Mouse (Mus musculus) brain, embryonic 18.5 days (tissue): Measurements from ENCODE around the gene 2210408I21Rik.

Source experiments
- DNase-seq: peaks from one replicate; pipeline ENCODE4 v3.0.0-alpha.2; 2012; ENCODE audit warnings: low read depth, low spot score

The 2210408I21Rik gene

DNA sequence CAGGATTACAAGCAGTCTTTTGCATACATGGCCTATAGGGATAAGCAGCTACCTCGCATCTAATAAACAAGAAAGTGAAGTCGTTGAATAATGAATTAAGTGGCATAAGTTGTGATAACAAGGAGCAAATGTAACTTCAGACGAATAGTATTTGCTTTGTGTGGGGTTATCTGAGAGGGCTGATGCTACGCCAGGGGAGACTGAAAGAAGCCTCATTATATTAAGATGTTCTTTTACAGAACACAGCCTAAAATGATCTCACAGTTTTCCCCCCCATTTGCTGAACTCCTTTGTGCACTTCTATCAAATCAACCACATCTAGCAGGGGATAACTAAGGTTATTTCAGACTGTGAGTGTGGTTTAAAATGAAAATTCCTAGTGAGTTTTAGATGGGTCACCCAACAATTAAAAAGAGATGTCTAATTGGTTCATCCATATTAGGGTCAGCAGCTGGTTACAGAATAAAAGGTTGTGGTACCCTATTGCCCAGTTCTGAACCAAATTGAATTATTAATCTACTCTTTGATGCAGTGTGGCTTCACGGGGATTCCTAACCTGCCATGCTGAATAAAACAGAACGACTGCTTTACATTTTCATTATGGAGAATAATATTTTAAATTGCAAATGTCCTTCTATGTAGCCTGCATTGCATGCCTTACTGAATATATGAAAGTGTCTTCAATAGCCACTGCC, 343.2 kb downstream of the 2210408I21Rik start:
- DNase-seq: no peak

DNA sequence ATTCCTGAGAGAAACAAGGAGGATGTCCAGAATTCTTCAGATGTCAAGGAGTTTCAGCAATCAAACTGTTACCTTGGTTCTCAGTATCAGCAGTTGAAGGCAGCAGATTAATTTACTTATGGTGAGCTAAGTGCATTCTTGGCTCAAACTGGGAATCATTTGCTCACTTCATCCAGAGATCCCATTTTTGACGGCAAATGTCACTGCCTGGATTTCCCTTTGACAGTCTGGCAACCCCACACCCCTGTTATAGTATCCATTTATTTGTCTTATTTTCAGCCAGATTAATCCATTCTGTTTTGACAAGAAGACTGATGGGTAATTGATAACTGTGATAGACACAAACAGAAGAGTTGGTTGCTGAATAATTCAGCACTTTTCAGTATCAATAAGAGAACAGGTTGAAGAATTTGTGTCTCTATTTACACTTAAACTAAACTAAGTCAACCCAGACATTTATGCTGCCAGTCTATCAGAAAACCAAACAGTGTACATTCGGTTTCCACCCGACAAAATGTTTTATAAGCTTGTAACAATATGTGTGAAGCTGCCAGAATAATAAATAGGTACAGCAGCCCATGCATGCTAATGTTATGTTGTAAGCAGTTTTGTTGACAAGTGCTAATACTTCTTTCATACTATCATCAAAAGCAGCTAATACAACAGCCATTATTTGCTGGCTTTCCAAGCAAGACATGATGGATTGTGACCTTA, 354.8 kb downstream of the 2210408I21Rik start:
- DNase-seq: no peak

- no peak for DNase-seq
Observed at GRCm38 (mm10) chr13:77514046-77514445, 378.7 kb downstream of the 2210408I21Rik start.

DNA sequence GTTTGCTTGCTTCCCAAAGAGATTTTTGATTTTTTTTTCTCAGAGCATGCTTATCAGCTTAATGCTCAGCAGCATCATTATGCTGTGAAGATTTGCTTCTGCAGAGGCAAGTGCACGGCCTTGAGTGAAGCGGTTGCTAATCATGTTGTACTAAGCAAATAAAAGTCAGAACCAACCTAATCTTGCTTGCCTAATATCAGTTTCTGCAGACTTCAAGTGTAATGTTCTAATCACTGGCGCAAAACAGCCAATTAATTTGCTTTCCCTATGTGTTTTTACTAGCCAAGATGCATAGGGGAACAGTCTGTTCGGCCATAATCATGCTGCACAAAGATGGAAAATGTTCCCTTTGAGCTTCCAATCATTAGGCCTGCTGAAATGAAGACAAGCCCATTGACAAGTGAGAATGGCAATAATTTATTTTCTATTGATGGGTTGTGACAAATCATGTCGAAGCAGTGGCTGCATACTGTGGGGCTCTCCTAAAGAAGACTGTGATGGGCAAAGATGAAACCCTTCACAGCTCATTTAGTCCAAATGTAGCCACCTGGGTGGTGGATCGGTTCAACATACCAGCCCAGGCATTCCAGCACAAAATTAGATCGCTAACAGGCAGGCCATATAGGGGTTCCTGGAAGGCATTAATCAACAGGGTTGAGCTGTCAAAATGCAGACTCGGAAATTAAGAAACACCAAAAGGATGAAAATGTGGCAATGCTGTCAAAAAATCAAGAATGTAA, 393.8 kb downstream of the 2210408I21Rik start:
- DNase-seq: no peak

DNA sequence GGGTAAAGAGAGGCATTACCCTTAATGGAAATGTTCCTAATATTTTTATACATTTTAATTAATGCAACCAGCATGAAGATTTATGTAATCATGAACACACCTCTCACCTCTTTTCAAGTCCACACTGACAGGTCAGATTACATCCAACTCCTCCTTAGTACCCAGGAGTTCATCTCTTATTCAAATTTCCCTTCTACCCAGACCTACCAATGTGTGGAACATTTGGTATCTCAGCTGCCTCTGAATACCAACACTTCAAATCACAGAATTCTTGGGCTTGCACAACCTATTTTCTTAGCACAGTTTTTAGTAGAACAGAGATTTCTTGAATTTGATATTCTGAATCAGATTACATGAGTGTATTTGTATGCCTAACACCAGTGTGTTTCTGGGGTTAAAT, 394.4 kb downstream of the 2210408I21Rik start:
- DNase-seq: no peak

DNA sequence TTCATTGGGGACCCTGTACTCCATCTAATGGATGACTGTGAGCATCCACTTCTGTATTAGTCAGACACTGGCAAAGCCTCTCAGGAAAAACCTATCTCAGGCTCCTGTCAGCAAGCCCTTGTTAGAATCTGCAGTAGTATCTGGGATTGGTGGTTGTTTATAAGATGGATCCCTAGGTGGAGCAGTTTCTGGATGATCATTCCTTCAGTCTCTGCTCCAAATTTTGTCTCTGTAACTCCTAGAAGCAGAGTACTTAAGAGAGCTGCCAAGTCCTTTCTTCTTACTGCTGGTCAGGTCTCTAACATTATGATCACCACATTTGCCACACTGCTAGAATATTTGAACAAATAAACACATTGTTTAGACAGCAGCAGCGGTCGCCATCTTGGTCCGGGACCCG, 402.1 kb downstream of the 2210408I21Rik start:
- no peak for DNase-seq

DNA sequence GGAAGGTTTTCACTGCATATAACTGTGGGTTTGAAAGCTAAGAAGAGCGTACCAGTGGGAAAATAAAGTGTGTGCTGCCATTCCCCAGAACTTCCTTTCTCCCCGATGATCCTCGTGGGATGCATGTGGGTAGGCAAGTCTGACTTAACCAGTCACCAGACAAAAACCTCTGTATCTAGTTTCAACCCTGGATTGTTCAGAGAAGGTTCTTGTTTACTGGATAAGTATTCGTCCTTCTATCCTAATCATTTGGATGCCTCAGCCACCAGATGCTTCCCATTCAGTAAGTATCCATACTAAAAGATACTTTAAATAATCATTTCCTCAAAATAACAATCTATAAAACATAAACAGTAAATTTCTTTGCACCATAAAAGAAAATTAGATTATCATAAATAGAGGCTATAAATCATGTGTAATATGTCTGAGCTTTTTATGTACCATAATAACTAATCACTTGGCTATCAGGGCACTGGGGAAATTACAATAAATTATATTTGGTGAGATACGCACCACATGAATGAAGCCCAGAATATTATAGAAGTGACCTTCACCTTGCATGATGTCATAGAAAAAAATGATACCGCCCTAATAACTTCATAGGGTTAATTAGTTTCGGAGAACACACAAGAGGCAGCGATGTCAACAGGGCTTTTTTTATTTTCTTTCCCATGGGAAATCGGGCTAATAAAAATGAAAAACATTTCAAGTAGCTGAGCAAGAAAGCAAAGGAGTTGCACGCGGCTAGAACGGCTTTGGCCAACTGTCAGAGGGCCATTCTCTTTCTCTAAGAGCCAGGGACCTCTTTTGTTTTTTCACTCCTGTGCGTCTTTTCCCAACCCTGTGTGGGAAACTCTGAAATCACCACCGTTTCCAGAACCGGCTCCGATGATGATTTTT, 412.4 kb downstream of the 2210408I21Rik start:
- no peak for DNase-seq

DNA sequence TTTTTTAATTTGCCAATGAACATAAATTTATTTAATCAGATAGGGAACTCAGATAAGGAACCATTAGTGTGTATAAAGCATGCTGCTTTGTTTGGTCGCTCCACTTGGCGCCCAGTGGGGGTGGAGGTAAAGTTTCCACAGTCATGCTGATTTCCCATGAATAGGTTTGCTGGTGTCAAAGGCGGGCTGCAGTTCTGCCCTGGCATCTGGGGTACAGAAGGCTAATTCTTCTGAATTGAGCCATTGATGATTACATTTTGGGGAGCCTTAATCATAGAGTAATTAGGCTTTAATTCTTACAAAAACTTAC, 413.0 kb downstream of the 2210408I21Rik start:
- DNase-seq: no peak

- no peak for DNase-seq
Observed at GRCm38 (mm10) chr13:77548750-77549149, 413.4 kb downstream of the 2210408I21Rik start.

- no peak for DNase-seq
Observed at GRCm38 (mm10) chr13:77594011-77594410, 458.7 kb downstream of the 2210408I21Rik start.

DNA sequence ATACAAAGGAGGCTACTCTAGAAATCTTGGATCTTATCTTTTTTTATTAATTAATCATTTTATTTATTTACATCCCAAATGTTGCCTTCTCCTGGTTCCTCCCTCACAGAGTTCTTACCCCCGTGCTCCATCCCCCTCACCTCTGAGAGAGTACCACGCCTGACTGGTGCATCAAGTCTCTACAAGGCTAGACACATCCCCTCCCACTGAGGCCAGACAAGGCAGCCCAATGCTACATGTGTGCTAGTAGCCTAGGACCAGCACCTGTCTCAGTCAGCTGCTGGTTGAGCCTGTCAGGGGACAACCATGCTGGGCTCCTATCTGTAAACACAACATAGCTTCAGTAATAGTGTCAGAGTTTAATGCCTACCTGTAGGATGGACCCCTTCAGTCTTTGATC, 480.0 kb downstream of the 2210408I21Rik start:
- DNase-seq: no peak
